Mouse (Mus musculus) embryonic fibroblast, embryonic 13.5 days (primary cell): ENCODE data around the gene Fbxo24.

ENCODE experiments used
- CTCF ChIP-seq: IDR thresholded peaks from 2 replicates; pipeline ENCODE4 v1.5.1; 2011; ENCODE audit warnings: mild to moderate bottlenecking, control low read depth, low read length, moderate library complexity, borderline replicate concordance; ENCODE audit not compliant: insufficient read depth
- POLR2A ChIP-seq: IDR thresholded peaks from 2 replicates; pipeline ENCODE4 v1.6.1; 2011; ENCODE audit warnings: low read depth, mild to moderate bottlenecking, control low read depth, low read length, moderate library complexity

DNA sequence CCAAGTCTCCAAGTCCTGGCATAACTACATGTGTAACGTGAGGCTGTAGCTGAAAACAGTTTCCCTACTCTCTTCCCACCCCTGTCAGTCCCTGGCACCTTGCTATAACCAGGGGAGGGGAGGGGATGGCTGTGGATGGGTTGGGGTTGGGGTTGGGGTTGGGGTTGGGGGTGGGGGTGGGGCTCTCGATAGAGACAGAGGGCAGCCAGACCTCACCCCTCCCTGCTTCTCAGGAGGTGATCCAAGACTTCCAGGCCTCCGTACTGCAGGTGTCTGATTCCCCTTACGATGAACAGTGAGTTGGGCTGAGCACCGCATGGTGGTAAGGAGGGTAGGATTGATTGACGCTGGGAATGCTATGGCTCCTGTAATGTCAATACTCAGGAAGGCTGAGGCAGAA is 63.1 kb downstream of the Fbxo24 start:
- TF ChIP-seq POLR2A (no peak), CTCF (no peak)
